14 mouse cellular contexts compared by ENCODE assay signal in genomic region chr17:14394861-14395260, GRCm38 (mm10).
"Had no signal": no experiment of that assay in that cellular context is flagged by ENCODE, and none has a peak within 500 bp of the region (broad histone marks: within the 10 kb centered on the region; RNA-seq: fewer than 3 reads in every experiment).

No protein-coding gene starts in this region.

- H3K27me3 ChIP-seq: limb, embryonic 12.5 days; liver, embryonic 15.5 days; megakaryocyte, embryonic 14.5 days; midbrain, embryonic 12.5 days; stomach, embryonic 15.5 days had no signal

- H3K4me2 ChIP-seq: limb, embryonic 12.5 days; liver, embryonic 15.5 days; midbrain, embryonic 12.5 days; stomach, embryonic 15.5 days had no signal

- H3K36me3 ChIP-seq: liver, embryonic 15.5 days; midbrain, embryonic 12.5 days; stomach, embryonic 15.5 days had no signal

- DNase-seq: liver; lung, adult 2 months; lung, postnatal 10 days; right cerebral cortex, postnatal 14 days; thymus, adult 2 months; thymus, postnatal 25 days had no signal

- H3K4me3 ChIP-seq: limb, embryonic 12.5 days; liver, embryonic 15.5 days; megakaryocyte, embryonic 14.5 days; midbrain, embryonic 12.5 days; stomach, embryonic 15.5 days had no signal

- H3K9me3 ChIP-seq: limb, embryonic 12.5 days; liver, embryonic 15.5 days; midbrain, embryonic 12.5 days; stomach, embryonic 15.5 days had no signal

- H3K27ac ChIP-seq: limb, embryonic 12.5 days; liver, embryonic 15.5 days; macrophage; midbrain, embryonic 12.5 days; stomach, embryonic 15.5 days had no signal

- H3K4me1 ChIP-seq: megakaryocyte, embryonic 14.5 days; midbrain, embryonic 12.5 days had no signal

- H3K9ac ChIP-seq: limb, embryonic 12.5 days; liver, embryonic 15.5 days; midbrain, embryonic 12.5 days; stomach, embryonic 15.5 days had no signal

- ATAC-seq: intestine, embryonic 16.5 days; midbrain, embryonic 16.5 days had no signal
